Mouse (Mus musculus) testis, postnatal 14 days (tissue): ENCODE results near the gene Ankrd34a.
"Not testable (repeated sequence)": the region's sequence is repeated elsewhere in the genome, so short reads cannot be mapped to it uniquely, and the experiment has no call there.

Experiments used
- DNase-seq: peaks from one replicate; pipeline ENCODE4 v3.0.0; 2021; ENCODE audit warnings: low spot score

The Ankrd34a gene

GRCm38 (mm10) chr3:96579885-96580454 is 16.5 kb upstream of the Ankrd34a start:
- DNase-seq = peak; percentile 79

- DNase-seq = no peak
Measured at GRCm38 (mm10) chr3:96581141-96581540, 15.3 kb upstream of the Ankrd34a start.

DNA sequence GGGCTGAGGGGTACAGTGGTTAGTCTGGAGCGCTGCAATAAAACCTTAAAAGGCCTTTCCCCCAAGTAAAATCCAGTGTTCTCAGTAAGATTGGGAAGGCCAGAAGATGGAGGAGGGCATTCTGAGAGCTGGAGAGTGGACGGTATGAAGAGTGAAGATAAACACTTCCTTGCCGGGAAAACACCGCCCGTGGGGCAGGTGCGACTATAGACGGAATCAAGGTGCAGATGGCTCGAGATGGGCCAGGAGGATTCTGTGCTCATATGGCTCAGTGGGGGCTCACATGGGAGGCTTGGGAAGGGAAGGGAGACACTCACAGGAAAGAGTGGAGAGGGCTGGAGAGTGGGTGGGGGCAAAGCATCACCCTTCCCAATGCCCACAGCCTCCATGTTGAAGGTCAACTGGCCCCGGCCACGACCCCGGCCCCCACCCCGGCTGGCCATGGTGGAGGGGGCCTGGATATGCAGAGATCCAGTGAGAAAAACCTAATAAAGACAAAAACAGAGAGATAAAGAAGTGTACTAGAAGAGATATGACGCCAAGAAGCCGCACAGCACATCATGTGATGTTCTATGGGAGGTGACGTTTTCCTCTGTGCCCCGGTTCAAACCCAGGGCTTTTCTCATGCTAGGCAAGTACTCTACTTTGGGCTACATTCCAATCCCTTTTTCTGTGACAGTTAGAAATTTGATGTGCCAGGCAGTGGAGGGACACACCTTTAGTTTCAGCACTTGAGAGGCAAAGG is 14.5 kb upstream of the Ankrd34a start:
- no peak for DNase-seq

GRCm38 (mm10) chr3:96583386-96583785 is 13.1 kb upstream of the Ankrd34a start:
- DNase-seq = no peak

DNA sequence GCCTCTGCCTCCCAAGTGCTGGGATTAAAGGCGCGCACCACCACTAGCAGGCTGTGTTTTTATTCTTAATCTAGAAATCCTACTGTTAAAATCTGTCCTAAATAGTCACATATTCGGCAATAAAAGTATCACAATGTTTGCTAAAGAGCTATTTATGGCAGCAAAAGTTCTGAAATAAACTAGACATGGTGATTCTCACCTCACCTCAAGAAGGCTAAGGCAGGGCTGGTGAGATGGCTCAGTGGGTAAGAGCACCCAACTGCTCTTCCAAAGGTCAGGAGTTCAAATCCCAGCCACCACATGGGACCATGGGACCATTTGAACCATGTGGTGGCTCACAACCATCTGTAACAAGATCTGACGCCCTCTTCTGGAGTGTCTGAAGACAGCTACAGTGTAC is 5.8 kb upstream of the Ankrd34a start:
- no peak for DNase-seq

DNA sequence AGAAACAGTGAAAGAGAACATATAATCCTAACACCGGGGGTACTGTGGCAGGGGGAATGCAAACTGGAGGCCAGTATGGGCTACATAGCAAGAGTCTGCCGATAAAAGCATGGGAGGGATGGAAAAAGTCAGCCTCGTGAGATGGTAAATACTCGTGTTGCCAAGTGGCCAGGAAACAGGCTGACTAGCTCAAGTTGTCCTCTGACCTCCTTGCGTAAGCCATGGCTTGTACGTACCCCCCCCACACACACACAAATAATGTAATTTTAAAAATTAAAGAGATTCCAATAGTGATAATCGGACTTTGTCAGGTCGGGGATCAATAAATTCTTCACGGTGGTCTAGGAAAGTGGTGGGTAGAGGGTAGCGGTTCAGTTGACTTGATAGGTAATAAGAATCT is 3.1 kb upstream of the Ankrd34a start:
- DNase-seq = no peak

DNA sequence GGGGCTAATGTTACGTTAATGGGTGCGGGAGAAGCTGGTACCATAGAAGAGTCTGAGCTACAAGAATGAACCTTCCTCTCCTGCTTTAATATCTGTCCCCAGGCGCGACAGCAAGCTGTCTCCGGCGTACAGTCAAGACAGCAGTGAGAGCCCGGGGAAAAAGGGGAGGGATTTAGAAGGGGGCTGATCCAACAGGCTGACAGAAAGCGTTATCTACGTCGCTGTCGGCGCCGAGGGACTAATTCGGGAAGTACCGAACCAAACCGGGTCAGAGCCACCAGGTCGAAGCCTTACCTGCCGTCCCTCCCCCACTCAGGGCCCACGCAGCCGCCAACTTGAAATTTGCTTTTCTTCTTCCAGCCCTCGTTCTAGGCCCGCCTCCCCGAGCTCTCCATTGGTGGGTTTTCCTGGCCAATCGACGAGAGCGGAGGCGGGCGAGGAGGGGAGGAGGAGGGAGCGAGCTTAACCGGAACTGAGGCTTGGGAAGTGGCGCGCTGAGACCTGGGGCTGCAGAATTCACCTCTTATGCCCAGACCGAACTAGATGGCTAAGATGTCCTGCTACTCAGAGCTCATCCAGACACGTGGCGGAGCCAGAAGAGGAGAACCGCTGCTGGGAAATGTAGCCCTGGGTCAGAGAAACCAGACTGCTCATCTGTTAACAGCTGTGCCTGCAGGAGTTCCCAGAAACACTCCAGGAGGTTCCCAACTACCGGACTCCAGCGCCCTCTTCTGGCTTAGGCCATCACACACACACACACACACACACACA is 2.5 kb upstream of the Ankrd34a start, which contains the start of gene Polr3gl:
Gene Polr3gl (minus strand): TSS at position 392 of the 771 bp plus-strand sequence.
- peak; percentile 94 for DNase-seq

- no peak for DNase-seq
Measured at GRCm38 (mm10) chr3:96594851-96595250, 1.6 kb upstream of the Ankrd34a start.

- no peak for DNase-seq
Measured at GRCm38 (mm10) chr3:96595661-96596060, 775 bp upstream of the Ankrd34a start.

- no peak for DNase-seq
Measured at GRCm38 (mm10) chr3:96596855-96597254, 419 bp downstream of the Ankrd34a start.

DNA sequence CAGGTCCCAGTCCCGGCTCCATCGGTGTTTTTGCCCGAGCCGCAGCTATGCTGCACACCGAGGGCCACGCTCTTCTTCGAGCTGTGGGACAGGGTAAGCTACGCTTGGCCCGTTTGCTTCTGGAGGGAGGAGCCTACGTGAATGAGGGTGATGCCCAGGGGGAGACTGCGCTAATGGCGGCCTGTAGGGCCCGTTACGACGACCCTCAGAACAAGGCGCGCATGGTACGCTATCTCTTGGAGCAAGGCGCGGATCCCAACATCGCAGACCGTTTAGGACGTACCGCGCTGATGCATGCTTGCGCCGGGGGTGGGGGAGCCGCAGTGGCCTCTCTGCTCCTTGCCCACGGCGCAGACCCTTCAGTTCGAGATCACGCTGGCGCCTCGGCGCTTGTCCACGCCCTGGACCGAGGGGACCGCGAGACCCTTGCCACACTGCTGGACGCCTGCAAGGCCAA is 1.0 kb downstream of the Ankrd34a start:
- peak; percentile 23 for DNase-seq

DNA sequence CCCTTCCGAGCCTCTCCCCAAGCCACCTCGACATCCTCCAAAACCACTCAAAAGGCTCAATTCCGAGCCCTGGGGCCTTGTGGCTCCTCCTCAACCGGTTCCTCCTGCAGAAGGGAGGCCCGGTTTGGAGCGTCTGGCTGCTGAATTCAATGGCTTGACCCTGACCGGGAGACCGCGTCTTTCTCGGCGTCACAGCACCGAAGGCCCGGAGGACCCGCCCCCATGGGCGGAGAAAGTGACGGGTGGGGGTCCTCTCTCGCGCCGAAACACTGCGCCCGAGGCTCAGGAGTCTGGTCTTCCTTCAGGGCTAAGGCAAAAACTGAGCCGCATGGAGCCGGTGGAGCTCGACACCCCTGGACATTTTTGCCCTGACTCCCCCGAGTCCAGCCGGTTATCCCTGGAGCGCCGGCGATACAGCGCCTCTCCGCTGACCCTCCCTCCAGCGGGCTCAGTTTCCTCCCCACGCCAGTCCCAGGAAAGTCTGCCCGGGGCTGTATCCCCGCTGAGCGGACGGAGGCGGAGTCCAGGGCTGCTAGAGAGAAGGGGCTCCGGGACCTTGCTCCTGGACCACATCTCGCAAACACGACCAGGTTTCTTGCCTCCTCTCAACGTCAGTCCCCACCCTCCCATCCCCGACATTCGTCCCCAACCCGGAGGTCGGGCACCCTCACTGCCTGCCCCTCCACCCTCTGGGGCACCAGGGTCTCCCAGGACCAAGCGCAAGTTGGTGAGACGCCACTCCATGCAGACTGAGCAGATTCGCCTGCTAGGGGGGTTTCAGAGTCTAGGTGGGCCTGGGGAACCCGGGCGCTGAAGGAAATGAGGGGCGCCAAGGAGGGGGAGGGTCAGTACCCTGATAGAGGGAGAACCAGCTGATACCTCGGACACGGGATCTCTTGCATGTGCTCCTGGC is 2.0 kb downstream of the Ankrd34a start:
- peak; percentile 61 for DNase-seq

DNA sequence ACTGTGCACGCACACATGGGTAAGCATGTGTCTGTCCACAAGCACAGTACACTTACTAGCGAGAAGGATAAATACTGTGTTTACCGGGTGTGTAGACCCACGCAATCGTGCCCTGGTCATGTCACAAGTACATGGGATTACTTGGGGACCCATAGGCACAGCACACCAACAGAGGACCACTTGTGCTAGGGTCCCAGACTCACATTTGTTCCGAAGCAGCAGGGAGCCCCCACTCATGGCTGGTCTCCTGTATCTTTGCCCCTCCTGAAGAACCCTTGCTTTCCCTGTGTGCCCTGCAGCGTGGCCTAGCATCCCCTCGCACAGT is 2.6 kb downstream of the Ankrd34a start:
- no peak for DNase-seq

- DNase-seq = no peak
Measured at GRCm38 (mm10) chr3:96599411-96599810, 3.0 kb downstream of the Ankrd34a start.

- DNase-seq = peak; percentile 94
Measured at GRCm38 (mm10) chr3:96600639-96601250, 4.3 kb downstream of the Ankrd34a start, which contains the start of gene Lix1l. Gene Lix1l (plus strand): TSS chr3:96601149.

DNA sequence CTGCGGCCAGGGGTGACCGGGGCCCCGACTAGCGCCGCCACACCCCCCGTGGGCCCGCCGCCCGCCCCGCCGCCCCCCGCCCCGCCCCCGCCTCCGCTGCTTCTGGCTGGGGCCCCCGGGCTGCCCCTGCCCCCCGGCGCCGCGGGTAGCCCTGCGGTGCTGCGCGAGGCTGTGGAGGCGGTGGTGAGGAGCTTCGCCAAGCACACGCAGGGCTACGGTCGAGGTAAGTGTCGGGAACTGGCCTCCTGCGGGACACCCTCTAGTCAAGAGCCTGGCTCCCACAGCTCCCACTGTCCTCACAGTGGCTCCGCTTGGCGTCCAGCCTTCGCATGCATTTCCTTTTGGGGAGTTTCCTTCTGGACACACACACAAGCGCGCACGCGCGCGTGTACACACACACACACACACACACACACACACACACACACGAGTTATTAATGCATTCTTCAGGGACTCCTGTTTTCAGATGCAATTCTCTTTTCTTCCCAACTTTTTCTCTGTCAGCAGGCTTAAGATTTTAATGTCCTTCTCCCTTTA is 4.9 kb downstream of the Ankrd34a start:
- DNase-seq = peak; percentile 77

- peak; percentile 25 for DNase-seq
Measured at GRCm38 (mm10) chr3:96601941-96602703, 5.7 kb downstream of the Ankrd34a start.

- DNase-seq = no peak
Measured at GRCm38 (mm10) chr3:96602704-96603084, 6.3 kb downstream of the Ankrd34a start.

DNA sequence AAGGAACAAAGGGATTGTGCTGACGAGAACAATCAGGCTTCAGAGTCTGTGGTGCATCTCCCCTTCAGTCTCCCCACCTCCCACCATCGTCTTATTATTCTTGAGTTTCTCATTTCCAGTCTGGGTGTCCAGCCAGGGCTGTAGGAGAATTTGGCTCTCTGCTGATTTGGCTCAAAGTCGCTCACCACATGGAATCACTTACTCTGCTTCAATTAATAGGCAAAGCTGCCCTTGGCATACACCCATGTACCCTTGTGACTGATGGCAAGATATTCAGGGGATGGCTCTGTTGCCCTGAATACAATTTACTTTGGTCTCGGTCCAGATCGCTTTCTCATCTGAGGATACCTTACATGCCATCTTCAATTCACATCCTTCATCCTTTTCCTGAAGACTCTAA is 6.9 kb downstream of the Ankrd34a start:
- DNase-seq = no peak

DNA sequence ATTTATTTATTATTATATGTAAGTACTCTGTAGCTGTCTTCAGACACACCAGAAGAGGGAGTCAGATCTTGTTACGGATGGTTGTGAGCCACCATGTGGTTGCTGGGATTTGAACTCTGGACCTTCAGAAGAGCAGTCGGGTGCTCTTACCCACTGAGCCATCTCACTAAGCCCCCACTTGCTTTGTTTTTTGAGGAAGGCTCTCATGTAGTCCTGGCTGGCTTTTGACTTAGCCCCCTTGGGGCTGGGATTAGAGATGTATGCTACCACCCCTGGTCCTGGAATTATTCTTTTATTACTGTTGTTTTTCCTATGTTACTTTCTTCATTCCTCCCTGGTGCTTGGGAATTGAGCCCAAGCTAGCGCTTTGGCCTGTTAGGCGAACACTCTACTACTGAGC is 9.6 kb downstream of the Ankrd34a start:
- DNase-seq = not testable (repeated sequence)
